Mouse (Mus musculus) G1E (cell line): Measurements from ENCODE around the gene Olfr1454.

Experiments used
- CTCF ChIP-seq: IDR thresholded peaks from 2 replicates; pipeline ENCODE4 v1.5.1; 2012; ENCODE audit warnings: low read depth, low read length, inconsistent platforms, mixed read lengths
- GATA1 ChIP-seq: IDR thresholded peaks from 2 replicates; pipeline ENCODE4 v1.6.1; 2012; ENCODE audit warnings: borderline replicate concordance, low read length, inconsistent platforms, mixed read lengths
- TAL1 ChIP-seq: conservative IDR thresholded peaks from 2 replicates; pipeline ENCODE4 v1.6.1; 2012; ENCODE audit warnings: low read depth, low read length, inconsistent platforms, mixed read lengths

- TF ChIP-seq CTCF = no peak
- no peak for TF ChIP-seq GATA1
- no peak for TF ChIP-seq TAL1
These were observed 46.3 kb downstream of the Olfr1454 start, which contains the start of gene Olfr1458 for GRCm38 (mm10) chr19:13106675-13107074.
